Mouse (Mus musculus): ENCODE data around the gene Tyro3. TPM values are rescaled to one million over a fixed set of nuclear protein-coding genes. Genes with fewer than 3 reads are reported as not detected.

The Tyro3 gene
- 4.9 TPM for polyA plus RNA-seq (2017; shearing (Covaris generic))

GRCm38 (mm10) chr2:119797279-119797783, at the start of gene Tyro3:
TSS of gene Tyro3 (plus strand) at chr2:119797733.

GRCm38 (mm10) chr2:119760251-119760650, 37.3 kb upstream of the Tyro3 start, which contains the start of gene Ltk:
TSS of gene Ltk (minus strand) at chr2:119760431.

DNA sequence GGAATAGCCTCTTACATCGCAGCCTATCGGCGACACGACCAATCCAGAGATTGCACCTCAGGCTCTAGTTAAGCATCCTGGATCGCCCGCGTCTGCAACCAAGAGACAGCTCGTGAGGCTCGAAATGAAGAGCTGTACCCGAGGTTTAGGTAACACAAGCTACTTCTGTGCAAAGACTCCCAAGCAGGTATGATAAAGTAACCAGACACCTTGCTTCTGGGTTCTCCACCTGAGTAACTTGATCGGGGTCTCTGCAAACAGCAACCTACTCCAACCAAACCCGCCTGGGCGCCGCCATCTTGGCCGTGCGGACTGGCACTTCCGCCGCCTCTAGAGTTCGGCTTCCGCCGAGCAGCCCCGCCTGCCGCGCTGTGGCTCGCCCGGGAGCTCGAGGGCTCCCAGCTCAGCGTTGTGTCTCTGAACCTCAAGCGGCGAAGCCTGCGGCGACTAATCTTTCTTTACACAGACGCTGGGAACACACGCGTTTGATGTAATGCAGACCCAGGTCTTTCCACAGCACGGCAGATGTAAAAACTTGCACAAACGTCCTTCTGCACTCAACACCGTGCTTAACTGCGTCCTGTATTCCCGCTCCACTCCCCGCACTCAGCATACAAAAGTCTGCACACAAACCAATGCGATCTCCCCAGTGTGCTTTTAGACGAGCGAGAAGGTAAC, 10.2 kb upstream of the Tyro3 start, which contains the start of gene Rpap1:
Rpap1 (minus strand) TSS at position 332 of the 678 bp plus-strand sequence.

Other genes starting within 250 kb of the Tyro3 start
- gene Nusap1, start 179.4 kb upstream of the Tyro3 start, polyA plus RNA-seq (2017; shearing (Covaris generic)), result 1.5 TPM
- 0.82 TPM for gene Oip5, start 179.3 kb upstream of the Tyro3 start, polyA plus RNA-seq (2017; shearing (Covaris generic))
- gene Ndufaf1, start 134.9 kb upstream of the Tyro3 start, polyA plus RNA-seq (2017; shearing (Covaris generic)), result 16.6 TPM
- gene Rtf1, start 122.7 kb upstream of the Tyro3 start, polyA plus RNA-seq (2017; shearing (Covaris generic)), result 66.2 TPM
- gene Itpka, start 55.4 kb upstream of the Tyro3 start, polyA plus RNA-seq (2017; shearing (Covaris generic)), result not detected
- gene Ltk, start 37.3 kb upstream of the Tyro3 start, polyA plus RNA-seq (2017; shearing (Covaris generic)), result 0.67 TPM
- gene Rpap1, start 10.2 kb upstream of the Tyro3 start, polyA plus RNA-seq (2017; shearing (Covaris generic)), result 23.9 TPM
- 37.0 TPM for gene Mga, start 99.5 kb downstream of the Tyro3 start, polyA plus RNA-seq (2017; shearing (Covaris generic))
- gene Mapkbp1, start 175.0 kb downstream of the Tyro3 start, polyA plus RNA-seq (2017; shearing (Covaris generic)), result 3.2 TPM
- gene Jmjd7, start 229.8 kb downstream of the Tyro3 start, polyA plus RNA-seq (2017; shearing (Covaris generic)), result 8.0 TPM
- gene Gm28042, start 229.8 kb downstream of the Tyro3 start, polyA plus RNA-seq (2017; shearing (Covaris generic)), result 2.5 TPM
- gene Pla2g4b, start 235.7 kb downstream of the Tyro3 start, polyA plus RNA-seq (2017; shearing (Covaris generic)), result 0.66 TPM